Mouse (Mus musculus) stomach, postnatal 0 days (tissue): ENCODE results near the gene Grwd1.

Experiments
- CTCF ChIP-seq: IDR thresholded peaks from 2 replicates; pipeline ENCODE4 v1.5.1; 2016; ENCODE audit warnings: antibody characterized with exemption, low read depth, mild to moderate bottlenecking, moderate library complexity
- EP300 ChIP-seq: optimal IDR thresholded peaks from 2 replicates; pipeline ENCODE3; 2016; ENCODE audit warnings: antibody characterized with exemption

DNA sequence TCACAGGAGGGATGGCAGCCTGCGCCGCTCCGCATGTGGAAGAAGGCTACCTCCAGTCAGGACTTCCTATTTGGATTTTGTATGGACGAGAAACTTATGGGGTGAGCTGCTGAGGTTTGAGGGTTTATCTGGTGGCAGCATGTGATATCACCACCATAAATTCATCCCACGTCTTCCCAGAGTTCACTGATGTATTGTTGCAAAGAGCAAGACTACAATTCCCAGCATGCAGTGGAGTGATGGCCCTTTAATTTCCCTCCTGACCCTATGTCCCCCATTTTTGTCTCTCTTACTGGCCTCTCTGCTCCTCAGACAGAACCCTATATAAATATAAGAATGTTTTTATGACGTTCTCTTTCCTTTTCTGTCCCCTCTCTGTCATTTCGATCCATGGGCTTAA lies 32.1 kb upstream of the Grwd1 start:
- no peak for TF ChIP-seq EP300
- no peak for TF ChIP-seq CTCF
